Mouse (Mus musculus) liver, embryonic 13.5 days (tissue): ENCODE measurements around the gene Col23a1. TPM values are rescaled to one million over a fixed set of nuclear protein-coding genes. Genes with fewer than 3 reads are reported as not detected.

ENCODE experiments used
- ATAC-seq: fragments of 200-750 bp; cut with Nextera tagmentation; 2 replicates; pipeline ENCODE4 v1.8.0; 2017; ENCODE audit warnings: low read depth, mild to moderate bottlenecking, moderate number of reproducible peaks, moderate library complexity
- DNase-seq: peaks from one replicate; pipeline ENCODE4 v3.0.0; 2022
- H3K27ac ChIP-seq: fragments of 300-500 bp; sonication (generic); 2 replicates; pipeline ENCODE4 v1.5.1; 2015; ENCODE audit warnings: moderate library complexity, mild to moderate bottlenecking, inconsistent platforms
- H3K27me3 ChIP-seq: fragments of 300-500 bp; sonication (generic); 2 replicates; pipeline ENCODE4 v1.6.1; 2015; ENCODE audit warnings: mild to moderate bottlenecking, inconsistent platforms
- H3K36me3 ChIP-seq: fragments of 300-500 bp; sonication (generic); 2 replicates; pipeline ENCODE4 v1.6.1; 2015; ENCODE audit warnings: mild to moderate bottlenecking, inconsistent platforms
- H3K4me1 ChIP-seq: fragments of 300-500 bp; sonication (generic); replicated peaks from 2 replicates; pipeline ENCODE4 v1.6.1; 2015; ENCODE audit warnings: inconsistent platforms
- H3K4me2 ChIP-seq: fragments of 300-500 bp; sonication (generic); 2 replicates; pipeline ENCODE4 v1.6.1; 2015; ENCODE audit warnings: inconsistent platforms, mild to moderate bottlenecking, moderate library complexity
- H3K4me3 ChIP-seq: fragments of 300-500 bp; sonication (generic); replicated peaks from 2 replicates; pipeline ENCODE4 v1.5.1; 2015; ENCODE audit warnings: mild to moderate bottlenecking, inconsistent platforms
- H3K9ac ChIP-seq: fragments of 300-500 bp; sonication (generic); 2 replicates; pipeline ENCODE4 v1.6.1; 2015; ENCODE audit warnings: mild to moderate bottlenecking, inconsistent platforms
- H3K9me3 ChIP-seq: fragments of 300-500 bp; sonication (generic); replicated peaks from 2 replicates; pipeline ENCODE4 v1.6.1; 2016; ENCODE audit warnings: inconsistent platforms
- WGBS: fragments of 180-500 bp; shearing (Covaris S2); methylation state at CpG from one replicate; pipeline ENCODE4 v1.1.7; 2015; ENCODE audit not compliant: insufficient replicate concordance; 5-methylcytosine and 5-hydroxymethylcytosine counted together
- polyA plus RNA-seq: library from polyadenylated mRNA; unstranded; fragments of >200 nt; fragmentation: Nextera tagmentation; extraction: Ambion mirVana; gene quantifications from 2 replicates; pipeline ENCODE4 v1.2.1, GENCODE M21; 2015

Col23a1 gene
- polyA plus RNA-seq, 1 experiment from 2014 or later: 0.30 TPM

GRCm38 (mm10) chr11:51455501-51455900, 165.8 kb downstream of the Col23a1 start:
- no peak overlapping the region for H3K4me3 ChIP-seq
- H3K4me1 ChIP-seq: no peaks in the 10 kb centered on the region
- H3K27me3 ChIP-seq: 0 out of 2 replicates have a peak, but pooled peaks cover 2% of the 10 kb centered on the region
- H3K36me3 ChIP-seq: no peaks in the 10 kb centered on the region
- H3K4me2 ChIP-seq: no peak overlapping the region
- H3K9me3 ChIP-seq: no peaks in the 10 kb centered on the region
- DNase-seq (no peak), ATAC-seq (no peak)
- no peak overlapping the region for H3K27ac ChIP-seq
- no peak overlapping the region for H3K9ac ChIP-seq

GRCm38 (mm10) chr11:51457624-51458023, 167.9 kb downstream of the Col23a1 start:
- H3K36me3 ChIP-seq: no peaks in the 10 kb centered on the region
- H3K27ac ChIP-seq: no peak overlapping the region
- no peaks in the 10 kb centered on the region for H3K4me1 ChIP-seq
- ATAC-seq (no peak), DNase-seq (no peak)
- H3K4me3 ChIP-seq: no peak overlapping the region
- H3K27me3 ChIP-seq: 0 out of 2 replicates have a peak, but pooled peaks cover 2% of the 10 kb centered on the region
- H3K9ac ChIP-seq: no peak overlapping the region
- H3K9me3 ChIP-seq: no peaks in the 10 kb centered on the region
- WGBS: 42% methylated on average over 5 of the region's 5 CpGs
- H3K4me2 ChIP-seq: no peak overlapping the region

- 55% methylated on average over 4 of the region's 4 CpGs for WGBS
- Histone ChIP-seq H3K4me2 (no peak overlapping the region), H3K36me3 (no peaks in the 10 kb centered on the region), H3K4me3 (no peak overlapping the region), H3K27me3 (0 out of 2 replicates have a peak, but pooled peaks cover 2% of the 10 kb centered on the region), H3K4me1 (no peaks in the 10 kb centered on the region), H3K9me3 (no peaks in the 10 kb centered on the region), H3K9ac (no peak overlapping the region), H3K27ac (no peak overlapping the region)
- ATAC-seq (no peak), DNase-seq (no peak)
Observed at GRCm38 (mm10) chr11:51458649-51459048, 168.9 kb downstream of the Col23a1 start.

GRCm38 (mm10) chr11:51459569-51460043, 169.9 kb downstream of the Col23a1 start:
- no peak overlapping the region for H3K27ac ChIP-seq
- WGBS: 64% methylated on average over 8 of the region's 8 CpGs
- no peak overlapping the region for H3K4me3 ChIP-seq
- no peak overlapping the region for H3K4me2 ChIP-seq
- H3K4me1 ChIP-seq: no peaks in the 10 kb centered on the region
- no peaks in the 10 kb centered on the region for H3K9me3 ChIP-seq
- 0 out of 2 replicates have a peak, but pooled peaks cover 2% of the 10 kb centered on the region for H3K27me3 ChIP-seq
- DNase-seq (no peak), ATAC-seq (no peak)
- no peaks in the 10 kb centered on the region for H3K36me3 ChIP-seq
- H3K9ac ChIP-seq: no peak overlapping the region

GRCm38 (mm10) chr11:51468737-51469136, 179.0 kb downstream of the Col23a1 start:
- no peak for ATAC-seq
- H3K27ac ChIP-seq: no peak overlapping the region
- H3K9me3 ChIP-seq: no peaks in the 10 kb centered on the region
- no peak for DNase-seq
- H3K9ac ChIP-seq: no peak overlapping the region
- H3K36me3 ChIP-seq: no peaks in the 10 kb centered on the region
- H3K4me1 ChIP-seq: 0 out of 2 replicates have a peak, but pooled peaks cover 6% of the 10 kb centered on the region
- no peak overlapping the region for H3K4me3 ChIP-seq
- no peak overlapping the region for H3K4me2 ChIP-seq
- 63% methylated on average over 6 of the region's 6 CpGs for whole genome bisulfite sequencing
- H3K27me3 ChIP-seq: 0 out of 2 replicates have a peak, but pooled peaks cover 9% of the 10 kb centered on the region

GRCm38 (mm10) chr11:51469341-51469831, 179.7 kb downstream of the Col23a1 start:
- DNase-seq (no peak), ATAC-seq (no peak)

GRCm38 (mm10) chr11:51470383-51471144, 180.8 kb downstream of the Col23a1 start:
- no peak overlapping the region for H3K4me2 ChIP-seq

More at GRCm38 (mm10) chr11:51469341-51469831, 179.7 kb downstream of the Col23a1 start:
- H3K27me3 ChIP-seq: 0 out of 2 replicates have a peak, but pooled peaks cover 9% of the 10 kb centered on the region
- H3K36me3 ChIP-seq: no peaks in the 10 kb centered on the region
- no peak overlapping the region for H3K27ac ChIP-seq
- WGBS: 47% methylated on average over 13 of the region's 13 CpGs
- 0 out of 2 replicates have a peak, but pooled peaks cover 6% of the 10 kb centered on the region for H3K4me1 ChIP-seq
- no peak overlapping the region for H3K4me3 ChIP-seq
- no peaks in the 10 kb centered on the region for H3K9me3 ChIP-seq
- no peak overlapping the region for H3K4me2 ChIP-seq
- H3K9ac ChIP-seq: no peak overlapping the region

GRCm38 (mm10) chr11:51473686-51474085, 184.0 kb downstream of the Col23a1 start:
- no peak overlapping the region for H3K27ac ChIP-seq
- no peaks in the 10 kb centered on the region for H3K9me3 ChIP-seq
- H3K9ac ChIP-seq: no peak overlapping the region
- H3K4me3 ChIP-seq: no peak overlapping the region
- H3K27me3 ChIP-seq: 0 out of 2 replicates have a peak, but pooled peaks cover 7% of the 10 kb centered on the region
- no peak for ATAC-seq
- 0 out of 2 replicates have a peak, but pooled peaks cover 6% of the 10 kb centered on the region for H3K4me1 ChIP-seq
- WGBS: 64% methylated on average over 2 of the region's 2 CpGs
- H3K4me2 ChIP-seq: no peak overlapping the region
- no peaks in the 10 kb centered on the region for H3K36me3 ChIP-seq
- DNase-seq: no peak

More at GRCm38 (mm10) chr11:51470383-51471144, 180.8 kb downstream of the Col23a1 start:
- Histone ChIP-seq H3K27me3 (0 out of 2 replicates have a peak, but pooled peaks cover 9% of the 10 kb centered on the region), H3K4me1 (0 out of 2 replicates have a peak, but pooled peaks cover 6% of the 10 kb centered on the region), H3K27ac (no peak overlapping the region), H3K36me3 (no peaks in the 10 kb centered on the region), H3K9me3 (no peaks in the 10 kb centered on the region), H3K4me3 (no peak overlapping the region), H3K9ac (no peak overlapping the region)
- ATAC-seq (no peak), DNase-seq (no peak)
- WGBS: 55% methylated on average over 17 of the region's 17 CpGs

GRCm38 (mm10) chr11:51476543-51476942, 186.8 kb downstream of the Col23a1 start:
- no peaks in the 10 kb centered on the region for H3K36me3 ChIP-seq
- WGBS: 50% methylated on average over 4 of the region's 4 CpGs
- no peak overlapping the region for H3K4me2 ChIP-seq
- no peak overlapping the region for H3K4me3 ChIP-seq
- ATAC-seq: no peak
- H3K9me3 ChIP-seq: no peaks in the 10 kb centered on the region
- no peak for DNase-seq
- H3K9ac ChIP-seq: no peak overlapping the region
- H3K27ac ChIP-seq: no peak overlapping the region
- H3K4me1 ChIP-seq: no peaks in the 10 kb centered on the region
- H3K27me3 ChIP-seq: no peaks in the 10 kb centered on the region

GRCm38 (mm10) chr11:51477571-51477970, 187.9 kb downstream of the Col23a1 start:
- no peak for ATAC-seq
- 66% methylated on average over 8 of the region's 8 CpGs for WGBS
- H3K27ac ChIP-seq: no peak overlapping the region

GRCm38 (mm10) chr11:51482251-51482650, 192.5 kb downstream of the Col23a1 start:
- 71% methylated on average over 3 of the region's 3 CpGs for WGBS
- no peak overlapping the region for H3K9ac ChIP-seq
- H3K27ac ChIP-seq: no peak overlapping the region
- H3K4me2 ChIP-seq: no peak overlapping the region
- H3K36me3 ChIP-seq: no peaks in the 10 kb centered on the region
- no peak overlapping the region for H3K4me3 ChIP-seq
- H3K9me3 ChIP-seq: no peaks in the 10 kb centered on the region
- DNase-seq: no peak
- ATAC-seq: no peak
- H3K27me3 ChIP-seq: no peaks in the 10 kb centered on the region
- H3K4me1 ChIP-seq: no peaks in the 10 kb centered on the region

More at GRCm38 (mm10) chr11:51477571-51477970, 187.9 kb downstream of the Col23a1 start:
- Histone ChIP-seq H3K9me3 (no peaks in the 10 kb centered on the region), H3K9ac (no peak overlapping the region), H3K4me2 (no peak overlapping the region), H3K4me3 (no peak overlapping the region), H3K4me1 (no peaks in the 10 kb centered on the region), H3K36me3 (no peaks in the 10 kb centered on the region), H3K27me3 (no peaks in the 10 kb centered on the region)
- no peak for DNase-seq
